Mouse (Mus musculus) ES-Bruce4 (cell line): ENCODE results near the gene Gm16513. TPM values are rescaled to one million over a fixed set of nuclear protein-coding genes. Genes with fewer than 3 reads are reported as not detected.
"Not testable (repeated sequence)": the region's sequence is repeated elsewhere in the genome, so short reads cannot be mapped to it uniquely, and the experiment has no call there.

Experiments
- H3K27ac ChIP-seq: 2 replicates; pipeline ENCODE4 v1.5.1; 2012; ENCODE audit warnings: low read length, inconsistent platforms; ENCODE audit not compliant: insufficient read depth
- H3K27me3 ChIP-seq: 2 replicates; pipeline ENCODE4 v1.6.1; 2012; ENCODE audit warnings: mild to moderate bottlenecking, low read length, inconsistent platforms; ENCODE audit not compliant: control insufficient read depth, poor library complexity, insufficient read depth, severe bottlenecking
- H3K36me3 ChIP-seq: 2 replicates; pipeline ENCODE4 v1.6.1; 2012; ENCODE audit warnings: inconsistent platforms, mild to moderate bottlenecking, low read length, moderate library complexity; ENCODE audit not compliant: control insufficient read depth, poor library complexity, insufficient read depth, severe bottlenecking
- H3K4me1 ChIP-seq: one replicate; pipeline ENCODE4 v1.8.1; 2011; ENCODE audit warnings: low read length; ENCODE audit not compliant: control insufficient read depth, insufficient read depth
- H3K4me3 ChIP-seq: 2 replicates; pipeline ENCODE4 v1.5.1; 2011; ENCODE audit warnings: low read depth, mild to moderate bottlenecking, low read length
- H3K9ac ChIP-seq: 2 replicates; pipeline ENCODE4 v1.6.1; 2012; ENCODE audit warnings: low read depth, mild to moderate bottlenecking, inconsistent platforms; ENCODE audit not compliant: poor library complexity, severe bottlenecking
- H3K9me3 ChIP-seq: replicated peaks from 2 replicates; pipeline ENCODE4 v1.6.1; 2012; ENCODE audit warnings: mild to moderate bottlenecking, low read length, inconsistent platforms; ENCODE audit not compliant: control insufficient read depth, poor library complexity, insufficient read depth, severe bottlenecking
- polyA plus RNA-seq: library from polyadenylated mRNA; stranded (reverse); fragments of >200 nt; gene quantifications from 2 replicates; pipeline ENCODE4 v1.2.4, GENCODE M21; 2011; ENCODE audit warnings: low read depth; ENCODE audit not compliant: missing spikeins, insufficient read depth, insufficient read length

Gm16513 gene
- not detected in 2 replicates for polyA plus RNA-seq

DNA sequence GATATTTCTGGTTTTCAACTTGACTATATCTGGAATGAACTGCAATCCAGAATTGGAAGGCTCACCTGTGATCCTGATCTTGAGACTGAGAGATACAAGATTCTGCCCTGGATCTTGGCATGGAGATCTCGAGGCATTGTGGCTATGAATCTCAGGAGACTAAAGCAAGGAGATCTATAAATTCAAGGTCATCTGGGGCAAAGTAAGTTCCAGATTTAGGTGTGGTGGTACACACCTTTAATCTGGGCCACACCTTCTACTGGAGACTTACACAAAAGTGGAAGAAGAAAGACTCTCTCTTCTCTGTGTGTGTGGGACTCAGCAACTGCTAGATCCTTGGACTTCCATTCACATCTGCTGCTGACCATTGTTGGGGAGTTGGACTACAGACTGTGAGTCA lies at the start of gene Gm16513:
Gene Gm16513, plus strand, starts transcription at position 301 of the 400 bp plus-strand sequence.
- not testable (repeated sequence) for H3K9ac ChIP-seq, H3K4me3 ChIP-seq, H3K27ac ChIP-seq, H3K36me3 ChIP-seq, H3K4me1 ChIP-seq, H3K9me3 ChIP-seq, H3K27me3 ChIP-seq

Other genes starting within 250 kb of the Gm16513 start
- not detected in 2 replicates for gene Gm6367, start 194.0 kb upstream of the Gm16513 start, polyA plus RNA-seq
- not detected in 2 replicates for gene Gm7942, start 75.7 kb upstream of the Gm16513 start, polyA plus RNA-seq
- not detected in 2 replicates for gene Gm10424, start 90.1 kb downstream of the Gm16513 start, polyA plus RNA-seq
- not detected in 2 replicates for gene Gm3259, start 123.3 kb downstream of the Gm16513 start, polyA plus RNA-seq